Mouse (Mus musculus): Measurements from ENCODE around the gene Irf8. TPM values are rescaled to one million over a fixed set of nuclear protein-coding genes. Genes with fewer than 3 reads are reported as not detected.

Gene Irf8
- polyA plus RNA-seq (2012; ENCODE audit: insufficient read depth, insufficient read length, missing spikeins) = 2.3 and 4.2 TPM in 2 replicates

DNA sequence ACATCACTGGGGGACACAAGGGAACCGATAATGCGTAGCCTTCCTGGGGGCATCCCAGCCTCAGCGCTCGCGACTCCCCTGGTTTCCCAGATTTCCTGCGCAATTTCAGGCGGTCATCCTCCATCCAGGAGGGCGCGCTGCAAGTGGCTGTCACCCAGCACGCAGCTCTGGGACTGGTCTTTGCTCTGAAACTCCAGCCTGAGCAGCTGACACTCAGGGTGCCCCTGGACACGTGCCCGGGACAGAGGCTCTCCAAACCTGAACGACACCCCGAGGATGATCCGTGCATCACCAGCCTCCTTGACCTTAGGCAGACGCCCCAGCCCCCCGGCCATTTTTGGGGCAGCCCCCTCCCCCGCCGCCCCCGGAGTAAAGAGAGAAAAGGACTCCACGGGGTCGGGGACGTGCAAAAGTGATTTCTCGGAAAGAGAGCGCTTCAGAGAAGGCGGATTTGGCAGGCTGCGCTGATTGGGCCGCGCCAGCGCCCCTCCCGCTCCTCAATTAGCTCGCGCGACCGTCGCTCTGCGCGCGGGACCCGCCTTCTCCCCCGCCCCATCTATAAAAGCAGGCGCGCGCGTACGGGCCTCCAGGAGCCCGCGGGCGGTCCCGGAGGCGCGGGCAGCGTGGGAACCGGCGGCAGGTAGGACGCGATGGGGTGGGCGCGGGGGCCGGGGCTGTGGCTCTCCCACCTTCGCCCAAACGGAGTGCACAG, at the start of gene Irf8:
Irf8 (plus strand) TSS at position 589 of the 712 bp plus-strand sequence.
- peaks cover 2% of the 10 kb centered on the region; the same call in 1 of the 2 replicates for H3K4me1 ChIP-seq (ENCODE audit: control insufficient read depth, insufficient read depth, insufficient read length, low read length)
- peak within 1 kb of the TSS; percentile 46; the same call in 1 of the 2 replicates for H3K27ac ChIP-seq (replicated peaks; ENCODE audit: low read depth, low read length)
- peak within 1 kb of the TSS; percentile 47 for H3K4me3 ChIP-seq (ENCODE audit: insufficient read depth, low read depth, low read length)

DNA sequence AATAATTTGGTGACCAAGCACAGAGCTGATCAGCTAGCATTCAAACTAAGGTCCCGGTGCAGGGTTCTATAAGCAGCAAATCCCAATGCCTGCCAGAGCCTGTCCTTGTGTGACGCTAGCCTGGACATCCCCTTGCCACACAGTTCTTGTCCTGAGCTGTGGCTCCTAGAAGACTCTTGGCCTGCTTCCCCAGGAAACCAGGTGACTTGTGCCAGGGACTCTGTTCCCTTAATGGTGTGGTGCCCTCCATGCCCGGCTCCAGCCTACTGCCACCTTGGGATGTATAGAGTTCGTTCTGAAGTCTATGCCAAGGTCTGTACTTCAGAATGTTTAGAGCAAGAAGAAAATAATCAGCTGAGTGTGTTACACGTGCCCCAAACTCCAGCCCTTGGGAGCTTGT, 49.6 kb upstream of the Irf8 start:
- Histone ChIP-seq H3K27ac (replicated peaks; ENCODE audit: low read depth, low read length) (peak overlapping the region; percentile 26; the same call in 1 of the 2 replicates), H3K4me1 (ENCODE audit: control insufficient read depth, insufficient read depth, insufficient read length, low read length) (no peaks in the 10 kb centered on the region), H3K4me3 (ENCODE audit: insufficient read depth, low read depth, low read length) (no peak overlapping the region)

DNA sequence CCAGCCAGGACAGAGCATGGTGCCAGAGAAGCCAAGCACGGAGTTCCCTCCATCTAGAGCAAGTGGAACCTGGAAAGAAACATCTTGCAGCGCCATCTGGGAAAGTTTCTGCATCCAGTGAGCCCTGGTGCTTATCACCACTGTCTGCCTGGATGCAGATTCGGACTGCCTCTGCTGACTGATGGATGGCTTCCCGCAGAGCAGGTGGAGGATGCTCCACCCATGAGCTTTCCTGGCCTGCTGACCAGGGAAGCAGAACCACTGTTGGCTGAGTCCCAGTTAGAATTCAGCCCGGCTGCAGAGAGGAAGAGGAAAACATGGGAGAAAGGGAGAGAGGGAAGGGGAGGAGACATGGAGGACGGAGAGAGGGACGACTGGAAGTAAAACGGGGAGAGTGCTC, 48.4 kb upstream of the Irf8 start:
- no peak overlapping the region for H3K27ac ChIP-seq (replicated peaks; ENCODE audit: low read depth, low read length)
- H3K4me3 ChIP-seq (ENCODE audit: insufficient read depth, low read depth, low read length) = no peak overlapping the region
- no peaks in the 10 kb centered on the region for H3K4me1 ChIP-seq (ENCODE audit: control insufficient read depth, insufficient read depth, insufficient read length, low read length)

DNA sequence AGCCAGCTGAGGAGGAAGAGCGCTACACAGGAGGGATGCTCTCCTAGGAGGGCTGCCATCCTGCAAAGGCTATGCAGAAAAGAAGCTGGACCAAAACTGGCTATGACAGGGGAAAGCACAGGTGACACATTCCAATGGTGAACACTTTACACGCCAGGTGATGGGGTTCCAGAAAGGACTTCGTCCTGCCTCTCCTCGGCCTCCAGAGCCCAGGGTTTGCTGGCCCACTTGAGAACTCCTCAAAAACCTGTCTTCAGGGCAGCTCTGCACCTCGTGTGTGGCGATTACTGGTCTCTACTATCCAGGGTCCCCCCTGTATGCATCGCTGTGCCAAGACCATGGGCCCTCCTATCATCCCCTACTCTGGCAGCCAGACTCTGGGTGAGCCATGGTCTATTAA, 47.6 kb upstream of the Irf8 start:
- H3K4me3 ChIP-seq (ENCODE audit: insufficient read depth, low read depth, low read length) = no peak overlapping the region
- no peaks in the 10 kb centered on the region for H3K4me1 ChIP-seq (ENCODE audit: control insufficient read depth, insufficient read depth, insufficient read length, low read length)
- H3K27ac ChIP-seq (replicated peaks; ENCODE audit: low read depth, low read length) = no peak overlapping the region

DNA sequence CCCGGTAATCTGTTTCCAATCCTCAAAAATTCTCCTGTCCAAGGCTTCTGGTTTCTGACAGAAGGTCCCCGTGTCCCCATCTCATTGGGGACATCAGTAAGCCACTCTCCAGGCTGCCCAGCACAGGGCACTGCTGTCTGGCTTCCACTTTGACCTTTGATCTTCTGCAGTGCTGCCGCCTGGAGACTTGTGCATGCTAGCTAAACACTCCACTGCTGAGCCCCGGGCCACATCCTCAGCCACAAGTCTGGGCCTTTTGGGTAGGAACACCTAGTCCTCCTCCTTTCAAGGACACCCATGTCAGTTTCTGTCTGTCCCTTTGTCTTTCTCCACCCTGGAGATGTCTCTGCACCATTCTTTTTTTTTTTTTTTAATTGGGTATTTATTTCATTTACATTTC, 43.2 kb upstream of the Irf8 start:
- Histone ChIP-seq H3K4me3 (ENCODE audit: insufficient read depth, low read depth, low read length) (no peak overlapping the region), H3K27ac (replicated peaks; ENCODE audit: low read depth, low read length) (no peak overlapping the region), H3K4me1 (ENCODE audit: control insufficient read depth, insufficient read depth, insufficient read length, low read length) (peaks cover 10% of the 10 kb centered on the region; the same call in 1 of the 2 replicates)

DNA sequence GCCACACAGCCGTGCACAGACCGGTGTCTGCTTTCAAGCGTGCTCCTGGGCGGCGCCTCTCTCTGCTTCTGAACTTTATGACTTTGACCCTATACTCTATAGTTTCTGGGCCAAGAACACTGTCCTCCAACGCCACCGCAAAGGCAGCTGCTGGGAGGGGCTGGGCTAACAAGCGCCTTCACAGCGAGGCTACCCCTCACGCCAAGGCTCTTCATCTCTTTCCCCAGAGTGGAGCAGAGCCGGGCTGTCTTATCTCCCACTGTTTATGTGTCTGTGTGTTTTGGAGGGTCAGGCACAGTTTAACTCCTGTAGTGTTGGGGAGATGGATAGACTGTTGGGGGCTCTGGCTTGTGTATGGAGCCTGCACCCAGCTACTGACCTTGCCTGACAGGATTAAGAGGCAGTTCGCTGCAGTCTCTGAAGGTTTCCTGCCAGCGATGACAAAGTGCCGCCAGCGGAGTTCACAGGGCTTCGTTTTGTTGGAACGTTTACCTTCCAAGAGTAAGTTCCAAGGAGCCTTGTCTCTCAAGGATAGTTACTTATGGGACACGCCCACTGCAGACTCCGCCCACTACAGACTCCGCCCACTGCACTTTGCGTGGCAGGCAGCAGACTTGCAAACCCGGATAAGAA, 42.2 kb upstream of the Irf8 start:
- Histone ChIP-seq H3K4me1 (ENCODE audit: control insufficient read depth, insufficient read depth, insufficient read length, low read length) (peaks cover 13% of the 10 kb centered on the region; the same call in 1 of the 2 replicates), H3K27ac (replicated peaks; ENCODE audit: low read depth, low read length) (no peak overlapping the region), H3K4me3 (ENCODE audit: insufficient read depth, low read depth, low read length) (no peak overlapping the region)

DNA sequence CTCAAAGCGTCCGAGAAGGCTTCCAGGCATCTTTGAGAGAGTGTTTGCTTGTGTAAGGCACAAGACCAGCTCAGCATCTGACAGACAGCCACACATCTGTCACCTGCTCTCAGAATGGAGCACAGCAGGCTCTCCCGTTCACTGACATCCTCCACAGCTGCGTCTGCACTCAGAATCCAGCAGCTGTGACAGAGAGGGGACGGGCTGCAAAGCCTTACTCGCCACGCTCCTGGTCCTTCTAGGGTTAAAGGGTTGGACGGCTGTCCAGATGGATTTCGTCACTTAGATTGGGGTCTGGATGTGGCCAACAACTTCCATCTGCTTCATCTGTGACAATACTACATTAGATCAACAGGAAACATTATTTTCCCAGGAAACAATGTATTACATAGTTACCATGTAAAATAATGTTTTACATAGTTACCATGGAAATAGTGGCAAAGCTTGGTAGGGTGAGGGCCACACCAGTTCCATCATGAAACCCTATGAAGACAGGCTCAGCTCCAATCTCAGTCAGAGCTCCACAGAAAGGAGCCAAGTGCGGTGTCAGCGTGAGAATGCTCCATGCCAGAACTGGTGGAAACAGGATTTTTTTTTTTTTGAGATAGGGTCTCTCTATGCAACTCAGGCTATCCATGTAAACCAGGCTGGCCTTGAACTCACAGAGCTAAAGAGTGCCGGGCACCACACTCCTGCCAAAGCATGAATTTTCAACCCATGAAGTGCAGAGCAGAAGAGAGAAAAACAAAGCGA, 39.6 kb upstream of the Irf8 start:
- peaks cover 19% of the 10 kb centered on the region for H3K4me1 ChIP-seq (ENCODE audit: control insufficient read depth, insufficient read depth, insufficient read length, low read length)

DNA sequence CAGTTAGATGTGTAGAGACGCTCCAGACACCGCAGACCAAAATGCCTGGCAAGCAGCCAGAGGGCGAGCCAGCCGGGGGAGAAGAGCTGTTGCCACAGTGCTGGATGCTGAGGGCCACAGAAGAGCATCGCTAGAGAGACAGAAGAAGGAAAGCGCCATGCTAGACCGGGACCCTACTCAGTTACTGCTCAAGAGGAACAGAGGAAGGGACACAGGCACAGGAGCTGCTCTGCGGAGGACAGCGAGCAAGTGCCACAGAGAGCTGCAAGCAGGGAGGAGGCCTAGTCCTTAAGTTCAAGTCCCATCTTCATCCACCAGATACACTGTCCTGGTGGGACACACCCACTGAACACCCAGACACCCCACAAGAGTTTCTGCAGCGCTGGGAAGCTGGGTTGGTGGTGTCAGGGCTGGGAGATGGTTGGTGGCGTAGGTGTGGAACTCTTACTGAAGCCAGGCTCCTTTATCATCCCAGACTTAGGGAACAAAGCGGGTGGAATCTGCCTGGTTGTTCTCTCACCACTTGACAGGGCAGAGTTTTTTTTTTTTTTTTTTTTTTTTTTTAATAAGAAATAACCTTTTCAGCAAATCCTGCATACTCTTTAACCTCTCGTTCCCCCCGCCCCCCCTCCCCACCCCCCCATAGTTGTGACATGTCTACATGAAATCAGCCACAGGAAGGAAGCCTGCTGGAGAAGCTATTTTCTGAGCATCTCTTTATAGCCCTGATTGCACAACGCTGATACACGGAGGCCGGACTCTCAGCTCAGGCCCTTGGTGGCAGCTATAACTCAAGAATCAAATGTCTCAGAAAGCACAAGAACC, 38.8 kb upstream of the Irf8 start:
- Histone ChIP-seq H3K4me1 (ENCODE audit: control insufficient read depth, insufficient read depth, insufficient read length, low read length) (peaks cover 19% of the 10 kb centered on the region), H3K4me3 (ENCODE audit: insufficient read depth, low read depth, low read length) (no peak overlapping the region), H3K27ac (replicated peaks; ENCODE audit: low read depth, low read length) (no peak overlapping the region)

More for the DNA sequence above, 39.6 kb upstream of the Irf8 start:
- H3K4me3 ChIP-seq (ENCODE audit: insufficient read depth, low read depth, low read length) = no peak overlapping the region
- no peak overlapping the region for H3K27ac ChIP-seq (replicated peaks; ENCODE audit: low read depth, low read length)

DNA sequence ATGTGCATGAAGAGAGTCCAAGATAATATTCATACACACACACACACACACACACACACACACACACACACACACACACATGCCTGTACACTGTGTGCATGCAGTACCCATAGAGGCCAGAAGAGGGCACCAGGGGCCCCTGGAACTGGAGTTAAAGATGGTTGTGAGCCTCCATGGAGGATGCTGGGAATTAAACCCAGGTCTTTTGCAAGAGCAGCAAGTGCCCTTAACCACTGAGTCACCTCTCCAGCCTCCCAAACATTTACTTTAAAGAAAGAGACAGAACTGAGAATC, 38.2 kb upstream of the Irf8 start:
- Histone ChIP-seq H3K4me3 (ENCODE audit: insufficient read depth, low read depth, low read length) (no peak overlapping the region), H3K4me1 (ENCODE audit: control insufficient read depth, insufficient read depth, insufficient read length, low read length) (peaks cover 19% of the 10 kb centered on the region), H3K27ac (replicated peaks; ENCODE audit: low read depth, low read length) (no peak overlapping the region)

DNA sequence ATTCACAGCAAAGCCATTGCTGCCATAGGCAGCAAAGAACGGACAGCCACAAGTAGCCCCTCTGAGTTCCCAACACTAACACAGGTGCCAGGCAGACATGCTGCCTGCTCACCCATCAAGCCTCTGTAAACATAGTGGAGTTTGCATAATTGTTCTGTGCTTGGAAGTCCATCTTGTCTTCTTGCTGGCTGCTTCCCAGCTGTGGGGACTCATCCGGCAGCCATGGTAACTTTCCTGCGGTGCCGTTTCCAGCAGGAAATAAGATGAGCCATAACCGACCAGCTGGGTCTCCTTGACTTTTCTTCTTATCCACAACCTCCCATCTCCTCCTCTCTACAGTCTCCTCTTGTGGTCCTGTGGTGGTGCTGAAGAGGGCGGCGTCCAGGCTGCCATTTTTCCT, 37.7 kb upstream of the Irf8 start:
- no peak overlapping the region; the same call in 1 of the 2 replicates for H3K27ac ChIP-seq (replicated peaks; ENCODE audit: low read depth, low read length)
- H3K4me1 ChIP-seq (ENCODE audit: control insufficient read depth, insufficient read depth, insufficient read length, low read length) = peaks cover 19% of the 10 kb centered on the region

DNA sequence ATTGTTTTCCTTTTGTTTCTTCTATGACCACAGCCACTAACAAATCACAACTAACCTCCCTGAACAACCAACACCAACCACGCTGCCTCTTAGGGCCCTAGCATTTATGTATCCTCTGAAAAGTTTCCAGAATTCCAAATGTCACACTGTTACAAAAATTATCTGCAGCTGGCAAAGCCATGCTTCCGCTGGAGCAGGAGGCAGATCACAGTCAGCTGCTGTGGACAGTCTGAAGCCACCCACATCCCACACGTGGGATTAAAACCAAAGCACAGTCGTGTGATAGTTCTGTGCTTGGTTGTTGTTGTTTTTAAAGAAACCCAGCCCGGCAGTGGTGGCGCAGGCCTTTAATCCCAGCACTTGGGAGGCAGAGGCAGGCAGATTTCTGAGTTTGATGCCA, 37.1 kb upstream of the Irf8 start:
- H3K4me3 ChIP-seq (ENCODE audit: insufficient read depth, low read depth, low read length) = no peak overlapping the region
- peaks cover 16% of the 10 kb centered on the region for H3K4me1 ChIP-seq (ENCODE audit: control insufficient read depth, insufficient read depth, insufficient read length, low read length)
- 0 out of 2 replicates have a peak overlapping the region, but pooled peaks have one; percentile 20 for H3K27ac ChIP-seq (replicated peaks; ENCODE audit: low read depth, low read length)

More for the DNA sequence above, 37.7 kb upstream of the Irf8 start:
- no peak overlapping the region for H3K4me3 ChIP-seq (ENCODE audit: insufficient read depth, low read depth, low read length)

DNA sequence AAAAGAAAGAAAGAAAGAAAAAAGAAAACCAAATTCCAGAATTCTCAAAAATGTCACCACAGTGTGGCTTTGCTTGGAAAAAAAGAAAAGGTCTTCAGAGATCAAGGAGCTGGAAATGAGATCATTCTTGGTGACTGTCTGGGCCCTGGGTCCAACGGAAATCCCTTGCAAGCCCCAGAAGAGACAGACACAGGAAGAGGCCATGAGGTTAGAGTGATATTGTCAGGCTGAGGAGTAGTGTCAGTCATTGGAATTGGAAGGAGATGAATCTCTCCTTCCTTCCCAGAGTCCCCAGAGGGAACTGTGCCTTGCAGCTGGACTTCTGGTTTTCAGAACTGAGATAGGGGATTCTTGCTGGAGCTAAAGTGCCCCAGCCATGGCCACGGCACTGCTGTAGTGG, 36.6 kb upstream of the Irf8 start:
- peak overlapping the region; percentile 46; the same call in 1 of the 2 replicates for H3K27ac ChIP-seq (replicated peaks; ENCODE audit: low read depth, low read length)
- no peak overlapping the region for H3K4me3 ChIP-seq (ENCODE audit: insufficient read depth, low read depth, low read length)
- peaks cover 16% of the 10 kb centered on the region for H3K4me1 ChIP-seq (ENCODE audit: control insufficient read depth, insufficient read depth, insufficient read length, low read length)

DNA sequence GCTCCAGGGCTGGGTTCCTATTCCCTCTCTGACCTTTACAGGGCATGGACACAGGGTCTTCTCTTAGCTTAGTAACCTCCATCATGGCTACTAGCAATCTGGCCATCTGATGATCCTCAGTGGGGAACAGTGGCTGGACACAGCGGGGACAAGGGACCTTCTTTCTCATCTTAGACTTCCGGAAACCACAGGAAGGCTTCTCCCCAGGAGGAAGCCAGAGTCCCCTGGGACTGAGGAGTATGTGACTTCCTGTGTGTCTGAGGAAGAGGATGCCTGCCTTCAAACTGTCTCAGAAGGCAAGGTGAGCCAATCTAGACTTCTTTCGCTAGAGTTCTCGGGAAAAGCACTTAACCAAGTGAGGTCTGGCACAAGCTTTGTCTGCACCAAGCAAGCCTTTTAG, 36.1 kb upstream of the Irf8 start:
- H3K27ac ChIP-seq (replicated peaks; ENCODE audit: low read depth, low read length) = peak overlapping the region; percentile 46; the same call in 1 of the 2 replicates

DNA sequence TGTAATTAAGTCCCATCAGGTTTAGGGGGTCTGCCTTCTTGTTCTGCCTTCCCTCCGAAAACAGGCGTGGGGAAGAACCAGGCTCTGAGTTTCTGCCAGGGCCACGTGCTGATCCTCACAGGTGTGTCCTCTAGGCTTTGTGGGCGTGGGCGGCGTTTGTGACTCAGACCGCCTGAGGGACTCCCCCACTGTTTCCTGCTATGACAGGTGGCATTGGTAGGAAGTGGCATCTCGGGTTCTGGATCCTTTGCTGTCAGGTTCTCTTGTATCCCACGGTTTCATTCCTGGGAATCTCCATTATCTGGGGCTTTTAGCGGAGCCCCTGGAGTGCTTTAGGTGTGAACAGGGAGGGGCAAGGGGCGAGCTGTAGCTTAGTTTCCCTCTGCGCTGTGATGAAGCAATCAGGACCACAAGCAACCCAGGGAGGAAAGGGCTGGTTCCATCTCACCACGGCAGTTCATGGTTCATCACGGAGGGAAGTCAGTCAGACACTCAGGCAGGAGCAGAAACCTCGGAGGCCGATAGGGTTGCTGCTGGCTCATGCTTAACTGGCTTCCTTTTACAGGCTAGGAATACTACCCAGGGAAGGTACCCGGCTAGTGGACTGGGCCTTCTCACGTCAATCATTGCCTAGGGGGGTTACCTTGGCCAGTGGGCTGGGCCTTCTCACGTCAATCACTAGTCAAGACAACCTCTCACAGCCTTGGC, 34.2 kb upstream of the Irf8 start:
- Histone ChIP-seq H3K4me3 (ENCODE audit: insufficient read depth, low read depth, low read length) (no peak overlapping the region), H3K27ac (replicated peaks; ENCODE audit: low read depth, low read length) (no peak overlapping the region), H3K4me1 (ENCODE audit: control insufficient read depth, insufficient read depth, insufficient read length, low read length) (peaks cover 13% of the 10 kb centered on the region)

More for the DNA sequence above, 36.1 kb upstream of the Irf8 start:
- peaks cover 16% of the 10 kb centered on the region for H3K4me1 ChIP-seq (ENCODE audit: control insufficient read depth, insufficient read depth, insufficient read length, low read length)
- no peak overlapping the region for H3K4me3 ChIP-seq (ENCODE audit: insufficient read depth, low read depth, low read length)

Measured in brown adipose tissue, adult 24 weeks (tissue).